Mouse (Mus musculus) neural tube, embryonic 13.5 days (tissue): Measurements from ENCODE around the gene Cacna2d4. TPM values are rescaled to one million over a fixed set of nuclear protein-coding genes. Genes with fewer than 3 reads are reported as not detected.
"Not testable (repeated sequence)": the region's sequence is repeated elsewhere in the genome, so short reads cannot be mapped to it uniquely, and the experiment has no call there.

Experiments used
- ATAC-seq: fragments of 200-750 bp; cut with Nextera tagmentation; 2 replicates; pipeline ENCODE4 v1.8.0; 2017; ENCODE audit warnings: low read depth, mild to moderate bottlenecking, moderate TSS enrichment, moderate library complexity
- H3K27ac ChIP-seq: fragments of 300-500 bp; sonication (generic); replicated peaks from 2 replicates; pipeline ENCODE4 v1.5.1; 2015; ENCODE audit warnings: moderate library complexity, mild to moderate bottlenecking, inconsistent platforms
- H3K27me3 ChIP-seq: fragments of 300-500 bp; sonication (generic); 2 replicates; pipeline ENCODE4 v1.6.1; 2015; ENCODE audit warnings: mild to moderate bottlenecking, inconsistent platforms
- H3K36me3 ChIP-seq: fragments of 300-500 bp; sonication (generic); 2 replicates; pipeline ENCODE4 v1.6.1; 2015; ENCODE audit warnings: mild to moderate bottlenecking, inconsistent platforms
- H3K4me1 ChIP-seq: fragments of 300-500 bp; sonication (generic); replicated peaks from 2 replicates; pipeline ENCODE4 v1.6.1; 2015; ENCODE audit warnings: inconsistent platforms
- H3K4me2 ChIP-seq: fragments of 300-500 bp; sonication (generic); 2 replicates; pipeline ENCODE4 v1.6.1; 2015; ENCODE audit warnings: inconsistent platforms, mild to moderate bottlenecking, moderate library complexity
- H3K4me3 ChIP-seq: fragments of 300-500 bp; sonication (generic); 2 replicates; pipeline ENCODE4 v1.5.1; 2015; ENCODE audit warnings: mild to moderate bottlenecking, inconsistent platforms
- H3K9ac ChIP-seq: fragments of 300-500 bp; sonication (generic); 2 replicates; pipeline ENCODE4 v1.6.1; 2015; ENCODE audit warnings: moderate library complexity, mild to moderate bottlenecking, inconsistent platforms
- H3K9me3 ChIP-seq: fragments of 300-500 bp; sonication (generic); 2 replicates; pipeline ENCODE4 v1.6.1; 2016; ENCODE audit warnings: inconsistent platforms
- WGBS: fragments of 180-500 bp; shearing (Covaris S2); methylation state at CpG from one replicate; pipeline ENCODE4 v1.1.7; 2015; 5-methylcytosine and 5-hydroxymethylcytosine counted together
- polyA plus RNA-seq: library from polyadenylated mRNA; unstranded; fragments of >200 nt; fragmentation: Nextera tagmentation; extraction: Ambion mirVana; gene quantifications from 2 replicates; pipeline ENCODE4 v1.2.1, GENCODE M21; 2015

The Cacna2d4 gene
- polyA plus RNA-seq, 1 experiment from 2014 or later, result 0.17 TPM

- H3K4me2 ChIP-seq, result no peak overlapping the region
- no peak overlapping the region for H3K27ac ChIP-seq
- 89% methylated on average over 8 of the region's 8 CpGs for WGBS
- H3K9me3 ChIP-seq, result no peaks in the 10 kb centered on the region
- H3K27me3 ChIP-seq, result no peaks in the 10 kb centered on the region
- no peak for ATAC-seq
- H3K36me3 ChIP-seq, result peaks cover 87% of the 10 kb centered on the region
- no peaks in the 10 kb centered on the region for H3K4me1 ChIP-seq
- H3K4me3 ChIP-seq, result no peak overlapping the region
- no peak overlapping the region for H3K9ac ChIP-seq
Observed at GRCm38 (mm10) chr6:119358020-119358571, 121.8 kb downstream of the Cacna2d4 start.

GRCm38 (mm10) chr6:119360250-119360649, 123.9 kb downstream of the Cacna2d4 start:
- not testable (repeated sequence) for H3K4me3 ChIP-seq, H3K9ac ChIP-seq, ATAC-seq, H3K27ac ChIP-seq, H3K4me1 ChIP-seq, H3K4me2 ChIP-seq, H3K9me3 ChIP-seq, H3K27me3 ChIP-seq
- 90% methylated on average over 6 of the region's 6 CpGs for WGBS
- peaks cover 81% of the 10 kb centered on the region for H3K36me3 ChIP-seq

- Histone ChIP-seq H3K4me1 (no peaks in the 10 kb centered on the region), H3K4me3 (no peak overlapping the region), H3K4me2 (no peak overlapping the region), H3K9me3 (no peaks in the 10 kb centered on the region), H3K27me3 (no peaks in the 10 kb centered on the region), H3K27ac (no peak overlapping the region), H3K9ac (no peak overlapping the region), H3K36me3 (peaks cover 80% of the 10 kb centered on the region)
- 93% methylated on average over 3 of the region's 3 CpGs for WGBS
- no peak for ATAC-seq
Observed at GRCm38 (mm10) chr6:119360925-119361702, 124.8 kb downstream of the Cacna2d4 start.

GRCm38 (mm10) chr6:119363593-119363992, 127.3 kb downstream of the Cacna2d4 start:
- H3K27me3 ChIP-seq, result no peaks in the 10 kb centered on the region
- 93% methylated on average over 5 of the region's 5 CpGs for WGBS
- H3K27ac ChIP-seq, result no peak overlapping the region
- no peaks in the 10 kb centered on the region for H3K9me3 ChIP-seq
- no peak overlapping the region for H3K4me2 ChIP-seq
- H3K4me3 ChIP-seq, result no peak overlapping the region
- ATAC-seq, result no peak
- no peaks in the 10 kb centered on the region for H3K4me1 ChIP-seq
- H3K36me3 ChIP-seq, result peaks cover 69% of the 10 kb centered on the region
- no peak overlapping the region for H3K9ac ChIP-seq

GRCm38 (mm10) chr6:119366800-119367199, 130.5 kb downstream of the Cacna2d4 start:
- H3K9me3 ChIP-seq, H3K9ac ChIP-seq, H3K4me1 ChIP-seq, H3K4me2 ChIP-seq, H3K27me3 ChIP-seq, H3K27ac ChIP-seq, H3K4me3 ChIP-seq, ATAC-seq: not testable (repeated sequence)
- 82% methylated on average over 4 of the region's 4 CpGs for WGBS
- H3K36me3 ChIP-seq, result peaks cover 44% of the 10 kb centered on the region

- peaks cover 42% of the 10 kb centered on the region for H3K36me3 ChIP-seq
- no peaks in the 10 kb centered on the region for H3K4me1 ChIP-seq
- WGBS, result 98% methylated on average over 2 of the region's 2 CpGs
- H3K4me3 ChIP-seq, result no peak overlapping the region
- ATAC-seq, result no peak
- H3K9ac ChIP-seq, result no peak overlapping the region
- no peaks in the 10 kb centered on the region for H3K9me3 ChIP-seq
- H3K27me3 ChIP-seq, result no peaks in the 10 kb centered on the region
- H3K4me2 ChIP-seq, result no peak overlapping the region
- no peak overlapping the region for H3K27ac ChIP-seq
Observed at GRCm38 (mm10) chr6:119367382-119367781, 131.1 kb downstream of the Cacna2d4 start.

- Histone ChIP-seq H3K27me3 (no peaks in the 10 kb centered on the region), H3K4me2 (no peak overlapping the region), H3K4me3 (no peak overlapping the region), H3K9me3 (no peaks in the 10 kb centered on the region), H3K27ac (no peak overlapping the region), H3K4me1 (no peaks in the 10 kb centered on the region), H3K36me3 (peaks cover 11% of the 10 kb centered on the region; the same call in 1 of the 2 replicates), H3K9ac (no peak overlapping the region)
- ATAC-seq, result no peak
Observed at GRCm38 (mm10) chr6:119371624-119372023, 135.3 kb downstream of the Cacna2d4 start.

GRCm38 (mm10) chr6:119372237-119372636, 135.9 kb downstream of the Cacna2d4 start:
- no peaks in the 10 kb centered on the region for H3K4me1 ChIP-seq
- no peak for ATAC-seq
- no peak overlapping the region for H3K9ac ChIP-seq

GRCm38 (mm10) chr6:119373000-119373705, 136.8 kb downstream of the Cacna2d4 start:
- Histone ChIP-seq H3K4me1 (no peaks in the 10 kb centered on the region), H3K4me3 (no peak overlapping the region), H3K9me3 (no peaks in the 10 kb centered on the region), H3K36me3 (0 out of 2 replicates have a peak, but pooled peaks cover 4% of the 10 kb centered on the region), H3K27ac (no peak overlapping the region), H3K27me3 (no peaks in the 10 kb centered on the region), H3K4me2 (no peak overlapping the region), H3K9ac (no peak overlapping the region)
- no peak for ATAC-seq

More at GRCm38 (mm10) chr6:119372237-119372636, 135.9 kb downstream of the Cacna2d4 start:
- H3K9me3 ChIP-seq, result no peaks in the 10 kb centered on the region
- H3K27ac ChIP-seq, result no peak overlapping the region
- H3K36me3 ChIP-seq, result 0 out of 2 replicates have a peak, but pooled peaks cover 10% of the 10 kb centered on the region
- no peak overlapping the region for H3K4me3 ChIP-seq
- H3K27me3 ChIP-seq, result no peaks in the 10 kb centered on the region
- 89% methylated on average over 5 of the region's 5 CpGs for WGBS
- no peak overlapping the region for H3K4me2 ChIP-seq

- no peaks in the 10 kb centered on the region for H3K27me3 ChIP-seq
- H3K4me2 ChIP-seq, result no peak overlapping the region
- H3K9ac ChIP-seq, result no peak overlapping the region
- no peaks in the 10 kb centered on the region for H3K36me3 ChIP-seq
- 86% methylated on average over 5 of the region's 5 CpGs for WGBS
- H3K4me1 ChIP-seq, result no peaks in the 10 kb centered on the region
- H3K27ac ChIP-seq, result no peak overlapping the region
- ATAC-seq, result no peak
- H3K4me3 ChIP-seq, result no peak overlapping the region
- H3K9me3 ChIP-seq, result no peaks in the 10 kb centered on the region
Observed at GRCm38 (mm10) chr6:119375035-119375434, 138.7 kb downstream of the Cacna2d4 start.

- Histone ChIP-seq H3K4me2 (no peak overlapping the region), H3K36me3 (no peaks in the 10 kb centered on the region), H3K4me3 (no peak overlapping the region), H3K9me3 (no peaks in the 10 kb centered on the region), H3K27ac (no peak overlapping the region), H3K27me3 (no peaks in the 10 kb centered on the region), H3K4me1 (no peaks in the 10 kb centered on the region), H3K9ac (no peak overlapping the region)
- 87% methylated on average over 2 of the region's 2 CpGs for WGBS
- no peak for ATAC-seq
Observed at GRCm38 (mm10) chr6:119377613-119378012, 141.3 kb downstream of the Cacna2d4 start.

- ATAC-seq, result no peak
Observed at GRCm38 (mm10) chr6:119378631-119379030, 142.3 kb downstream of the Cacna2d4 start.

More at GRCm38 (mm10) chr6:119378631-119379030, 142.3 kb downstream of the Cacna2d4 start:
- 79% methylated on average over 1 of the region's 1 CpGs for WGBS
- Histone ChIP-seq H3K4me2 (no peak overlapping the region), H3K4me3 (no peak overlapping the region), H3K4me1 (no peaks in the 10 kb centered on the region), H3K27me3 (no peaks in the 10 kb centered on the region), H3K9ac (no peak overlapping the region), H3K27ac (no peak overlapping the region), H3K9me3 (no peaks in the 10 kb centered on the region), H3K36me3 (no peaks in the 10 kb centered on the region)
